Mouse (Mus musculus): ENCODE data around the gene Fnip2.

DNA sequence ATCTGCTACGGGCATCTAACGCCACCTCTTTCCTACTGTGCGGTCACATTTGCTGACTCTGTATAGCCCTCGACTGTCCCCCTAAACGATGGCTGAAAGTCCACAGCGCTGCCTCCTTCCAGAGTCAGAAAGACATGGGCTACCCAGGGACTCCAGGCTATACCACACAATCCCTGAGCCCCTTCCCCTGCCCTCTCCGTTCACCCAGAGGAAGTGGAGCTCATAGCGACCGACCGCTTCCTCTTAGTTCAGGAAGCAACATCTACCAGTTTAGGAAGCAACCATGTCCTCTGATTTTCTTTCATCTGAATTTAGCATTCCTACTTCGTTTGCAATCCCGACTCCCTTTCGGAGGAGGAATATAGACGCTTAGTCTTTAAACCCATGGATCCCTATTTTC is 148.7 kb downstream of the Fnip2 start:
- TF ChIP-seq CTCF (IDR thresholded peaks at IDR 0.05; ENCODE audit: low read depth) (no peak), EP300 (IDR thresholded peaks at IDR 0.05; ENCODE audit: low read depth) (no peak)
